Comparison of ENCODE assay signal across 8 mouse cellular contexts in the genomic region with DNA sequence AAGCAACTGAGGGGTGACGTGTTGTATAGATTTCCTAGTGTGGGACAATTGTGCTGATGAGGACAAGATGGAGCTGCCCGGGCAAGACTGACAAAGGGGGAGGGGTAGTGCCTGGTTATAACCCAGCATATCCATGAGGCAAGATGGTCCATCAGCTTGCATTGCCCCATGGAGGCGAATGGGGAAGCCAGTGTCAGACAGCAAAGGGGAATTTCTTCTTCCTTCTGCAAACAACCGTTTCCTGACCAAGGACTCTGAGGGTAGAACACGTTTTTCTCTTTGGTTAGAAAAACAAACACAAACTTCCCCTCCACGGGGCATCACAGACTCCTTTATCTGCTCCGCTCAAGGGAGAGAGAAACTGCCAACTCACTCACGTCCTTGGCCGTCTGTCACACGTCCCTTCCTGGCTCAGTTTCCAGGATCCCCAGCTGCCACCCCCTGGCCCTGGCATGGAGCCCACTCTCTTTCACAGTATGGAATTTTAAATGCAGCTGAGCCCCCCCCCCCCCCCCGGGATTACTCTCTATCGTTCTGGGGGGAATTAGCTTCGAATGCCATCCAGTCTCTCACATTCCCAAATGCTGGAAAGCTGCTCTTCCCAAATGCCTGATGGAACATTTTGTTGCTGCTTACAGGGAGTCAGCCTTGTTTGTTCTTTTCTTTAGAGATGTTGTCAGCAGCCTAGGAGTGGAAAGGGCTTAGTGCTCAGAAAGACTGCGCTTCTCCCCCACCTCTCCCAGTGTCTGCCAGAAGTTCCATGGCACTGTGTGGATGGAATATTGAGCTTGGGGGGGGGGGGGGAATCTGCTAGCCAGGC.
A peak's percentile ranks its signal among the peaks of the same experiment; 100 is the strongest.
DNase-seq lines count a peak whose midpoint lies in the region; ATAC-seq and TF ChIP-seq lines count a peak whose summit lies in the region.

No protein-coding gene starts in this region.

- 0 out of 2 replicates have a peak overlapping the region, but pooled peaks have one; percentile 21 for H3K27ac ChIP-seq in intestine, embryonic 16.5 days (ENCODE audit: low read length)
- H3K27ac ChIP-seq in lung, embryonic 14.5 days (ENCODE audit: low read depth): peak overlapping the region; percentile 94
- peak overlapping the region; percentile 40; the same call in 1 of the 2 replicates for H3K27ac ChIP-seq in neural tube, embryonic 11.5 days (ENCODE audit: low read depth, low read length)

- DNase-seq in retina, postnatal 1 day: peak; percentile 79
- DNase-seq in retina, embryonic 14.5 days (ENCODE audit: low spot score): no peak
- DNase-seq in cerebellum, postnatal 10 days: peak; percentile 95 to 96
- DNase-seq in frontal cortex, postnatal 14 days (ENCODE audit: low spot score in 2 of 2): peak; percentile 51 to 60
- peak; percentile 95 for DNase-seq in lung, embryonic 14.5 days
- peak; percentile 47 for DNase-seq in neural tube, embryonic 11.5 days (ENCODE audit: low spot score)
- peak; percentile 52 for DNase-seq in thymus, postnatal 4 days

- H3K27me3 ChIP-seq in intestine, embryonic 16.5 days (replicated peaks; ENCODE audit: control insufficient read depth, insufficient read depth, low read length): no peaks in the 10 kb centered on the region
- no peaks in the 10 kb centered on the region for H3K27me3 ChIP-seq in lung, embryonic 14.5 days (ENCODE audit: insufficient read depth, low read length)
- no peaks in the 10 kb centered on the region for H3K27me3 ChIP-seq in neural tube, embryonic 11.5 days (ENCODE audit: control insufficient read depth, insufficient read depth, low read length)

- H3K9ac ChIP-seq in intestine, embryonic 16.5 days (ENCODE audit: low read depth, low read length): no peak overlapping the region
- H3K9ac ChIP-seq in lung, embryonic 14.5 days: 0 out of 2 replicates have a peak overlapping the region, but pooled peaks have one; percentile 9
- H3K9ac ChIP-seq in neural tube, embryonic 11.5 days (ENCODE audit: low read length): no peak overlapping the region

- ATAC-seq in intestine, embryonic 16.5 days: peak; percentile 84
- peak; percentile 92 for ATAC-seq in lung, embryonic 14.5 days (ENCODE audit: insufficient read depth)
- ATAC-seq in neural tube, embryonic 11.5 days (ENCODE audit: insufficient read depth, low FRiP score, low TSS enrichment): peak; percentile 81

- H3K9me3 ChIP-seq in intestine, embryonic 16.5 days (ENCODE audit: control insufficient read depth, low read length): no peaks in the 10 kb centered on the region
- H3K9me3 ChIP-seq in lung, embryonic 14.5 days (ENCODE audit: low read depth, low read length): no peaks in the 10 kb centered on the region
- no peaks in the 10 kb centered on the region for H3K9me3 ChIP-seq in neural tube, embryonic 11.5 days (ENCODE audit: control insufficient read depth, low read length)

- peak overlapping the region; percentile 42 for H3K4me2 ChIP-seq in intestine, embryonic 16.5 days (ENCODE audit: low read depth, low read length)
- peak overlapping the region; percentile 53 for H3K4me2 ChIP-seq in lung, embryonic 14.5 days
- H3K4me2 ChIP-seq in neural tube, embryonic 11.5 days (ENCODE audit: low read depth): 0 out of 2 replicates have a peak overlapping the region, but pooled peaks have one; percentile 8

- WGBS in intestine, embryonic 16.5 days: 11% methylated on average over 14 of the region's 14 CpGs
- 2% methylated on average over 14 of the region's 14 CpGs for WGBS in lung, embryonic 14.5 days
- WGBS in neural tube, embryonic 11.5 days: 21% methylated on average over 14 of the region's 14 CpGs

- H3K4me1 ChIP-seq in intestine, embryonic 16.5 days (ENCODE audit: control insufficient read depth, insufficient read depth, low read length): peaks cover 9% of the 10 kb centered on the region; the same call in 1 of the 2 replicates
- peaks cover 25% of the 10 kb centered on the region for H3K4me1 ChIP-seq in lung, embryonic 14.5 days (ENCODE audit: insufficient read depth)
- H3K4me1 ChIP-seq in neural tube, embryonic 11.5 days (ENCODE audit: control insufficient read depth, insufficient read depth, low read length): 0 out of 2 replicates have a peak, but pooled peaks cover 2% of the 10 kb centered on the region

- peak overlapping the region; percentile 3; the same call in 1 of the 2 replicates for H3K4me3 ChIP-seq in intestine, embryonic 16.5 days (ENCODE audit: low read length)
- H3K4me3 ChIP-seq in lung, embryonic 14.5 days (ENCODE audit: low read depth, low read length): no peak overlapping the region
- no peak overlapping the region for H3K4me3 ChIP-seq in neural tube, embryonic 11.5 days (ENCODE audit: low read depth, low read length)

- TF ChIP-seq CTCF in lung, embryonic 14.5 days (IDR thresholded peaks at IDR 0.05; ENCODE audit: low read depth): peak; percentile 32

- H3K36me3 ChIP-seq in intestine, embryonic 16.5 days (ENCODE audit: control insufficient read depth, insufficient read depth, low read length): no peaks in the 10 kb centered on the region
- no peaks in the 10 kb centered on the region for H3K36me3 ChIP-seq in lung, embryonic 14.5 days (ENCODE audit: insufficient read depth)
- no peaks in the 10 kb centered on the region for H3K36me3 ChIP-seq in neural tube, embryonic 11.5 days (ENCODE audit: control insufficient read depth, insufficient read depth, low read length)

Comparison
In these comparisons a context has a peak if more than half of its experiments do, and no peak if none do; other contexts are left out.
1. H3K27ac ChIP-seq: peak in every context shown above with its lines; median percentile 94 in lung, embryonic 14.5 days; 40 in neural tube, embryonic 11.5 days; 21 in intestine, embryonic 16.5 days.